Mouse (Mus musculus): ENCODE results near the gene Diaph2. TPM values are rescaled to one million over a fixed set of nuclear protein-coding genes. Genes with fewer than 3 reads are reported as not detected.
"Not testable (repeated sequence)": the region's sequence is repeated elsewhere in the genome, so short reads cannot be mapped to it uniquely, and the experiment has no call there.

Diaph2 gene
- polyA plus RNA-seq, 1 experiment, result 5.0 TPM

GRCm38 (mm10) chrX:130152164-130152563 lies 402.6 kb downstream of the Diaph2 start:
- DNase-seq, result peak; percentile 26 to 66
- no peaks in the 10 kb centered on the region for H3K27me3 ChIP-seq (ENCODE audit: control insufficient read depth, insufficient read depth, low read length)
- H3K27ac ChIP-seq (ENCODE audit: insufficient read depth, low read length), result no peak overlapping the region
- H3K4me1 ChIP-seq (ENCODE audit: control insufficient read depth, insufficient read depth, low read length), result no peaks in the 10 kb centered on the region
- 35% methylated on average over 1 of the region's 1 CpGs for WGBS
- H3K4me3 ChIP-seq (replicated peaks; ENCODE audit: insufficient read depth, low read depth, low read length), result no peak overlapping the region
- no peak for TF ChIP-seq CTCF (IDR thresholded peaks at IDR 0.05; ENCODE audit: borderline replicate concordance, insufficient read depth, low read depth, low read length)
- no peak for TF ChIP-seq POLR2A (IDR thresholded peaks at IDR 0.05; ENCODE audit: borderline replicate concordance, insufficient read depth, low read length)

GRCm38 (mm10) chrX:130173126-130173525 lies 423.6 kb downstream of the Diaph2 start:
- 87% methylated on average over 2 of the region's 2 CpGs for whole genome bisulfite sequencing
- Histone ChIP-seq H3K4me1 (ENCODE audit: control insufficient read depth, insufficient read depth, low read length) (no peaks in the 10 kb centered on the region), H3K4me3 (replicated peaks; ENCODE audit: insufficient read depth, low read depth, low read length) (no peak overlapping the region), H3K27me3 (ENCODE audit: control insufficient read depth, insufficient read depth, low read length) (no peaks in the 10 kb centered on the region), H3K27ac (ENCODE audit: insufficient read depth, low read length) (no peak overlapping the region)
- DNase-seq, result no peak
- TF ChIP-seq POLR2A (IDR thresholded peaks at IDR 0.05; ENCODE audit: borderline replicate concordance, insufficient read depth, low read length), result no peak
- TF ChIP-seq CTCF (IDR thresholded peaks at IDR 0.05; ENCODE audit: borderline replicate concordance, insufficient read depth, low read depth, low read length), result no peak

DNA sequence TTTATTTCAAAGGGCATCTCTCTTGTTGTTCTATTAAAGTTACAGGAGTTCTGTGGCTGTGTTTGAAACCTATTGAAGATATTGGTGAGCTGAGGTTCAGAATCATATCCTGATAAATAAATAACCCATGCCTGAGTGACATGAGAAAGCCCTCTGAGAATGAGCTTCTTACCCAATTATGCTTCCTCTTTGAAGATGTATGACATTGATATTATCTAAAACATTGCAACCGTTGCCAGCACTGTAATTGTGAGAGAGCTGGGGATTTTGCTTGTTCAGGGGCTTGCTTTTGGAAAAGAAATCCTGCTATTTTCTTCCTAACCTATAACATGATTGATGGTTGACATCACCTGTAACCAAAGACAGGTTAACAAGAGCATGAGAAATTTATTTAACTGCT lies 438.3 kb downstream of the Diaph2 start:
- H3K4me1 ChIP-seq (ENCODE audit: control insufficient read depth, insufficient read depth, low read length), result no peaks in the 10 kb centered on the region
- H3K4me3 ChIP-seq (replicated peaks; ENCODE audit: insufficient read depth, low read depth, low read length), result no peak overlapping the region
- H3K27ac ChIP-seq (ENCODE audit: insufficient read depth, low read length), result no peak overlapping the region
- no peak for DNase-seq
- TF ChIP-seq CTCF (IDR thresholded peaks at IDR 0.05; ENCODE audit: borderline replicate concordance, insufficient read depth, low read depth, low read length) (no peak), POLR2A (IDR thresholded peaks at IDR 0.05; ENCODE audit: borderline replicate concordance, insufficient read depth, low read length) (no peak)
- WGBS, result 81% methylated on average over 1 of the region's 1 CpGs
- H3K27me3 ChIP-seq (ENCODE audit: control insufficient read depth, insufficient read depth, low read length), result no peaks in the 10 kb centered on the region

GRCm38 (mm10) chrX:130188449-130188848 lies 438.9 kb downstream of the Diaph2 start:
- H3K27ac ChIP-seq (ENCODE audit: insufficient read depth, low read length), result no peak overlapping the region
- no peaks in the 10 kb centered on the region for H3K27me3 ChIP-seq (ENCODE audit: control insufficient read depth, insufficient read depth, low read length)
- TF ChIP-seq POLR2A (IDR thresholded peaks at IDR 0.05; ENCODE audit: borderline replicate concordance, insufficient read depth, low read length) (no peak), CTCF (IDR thresholded peaks at IDR 0.05; ENCODE audit: borderline replicate concordance, insufficient read depth, low read depth, low read length) (no peak)
- H3K4me1 ChIP-seq (ENCODE audit: control insufficient read depth, insufficient read depth, low read length), result no peaks in the 10 kb centered on the region
- no peak overlapping the region for H3K4me3 ChIP-seq (replicated peaks; ENCODE audit: insufficient read depth, low read depth, low read length)
- WGBS, result 90% methylated on average over 2 of the region's 2 CpGs
- DNase-seq, result no peak

DNA sequence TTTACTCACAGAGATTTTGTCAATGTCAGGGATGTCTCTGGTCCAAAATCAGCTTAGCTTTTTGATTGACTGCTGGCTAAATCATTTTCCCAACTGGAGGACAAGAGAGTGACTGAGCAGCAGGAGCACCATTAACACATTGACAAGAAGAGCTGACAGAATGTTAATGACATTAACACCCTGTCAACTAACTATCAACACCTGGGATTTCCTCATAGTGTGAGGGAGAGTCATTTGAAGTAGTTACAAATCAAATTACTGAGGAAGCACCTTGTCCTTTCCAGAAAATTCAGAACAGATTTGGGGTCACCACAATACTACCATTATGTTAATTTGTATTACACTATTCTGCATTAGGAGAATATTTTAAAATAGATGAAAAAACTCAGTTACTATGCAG lies 439.7 kb downstream of the Diaph2 start:
- TF ChIP-seq POLR2A (IDR thresholded peaks at IDR 0.05; ENCODE audit: borderline replicate concordance, insufficient read depth, low read length), result no peak
- no peaks in the 10 kb centered on the region for H3K4me1 ChIP-seq (ENCODE audit: control insufficient read depth, insufficient read depth, low read length)
- DNase-seq, result no peak

DNA sequence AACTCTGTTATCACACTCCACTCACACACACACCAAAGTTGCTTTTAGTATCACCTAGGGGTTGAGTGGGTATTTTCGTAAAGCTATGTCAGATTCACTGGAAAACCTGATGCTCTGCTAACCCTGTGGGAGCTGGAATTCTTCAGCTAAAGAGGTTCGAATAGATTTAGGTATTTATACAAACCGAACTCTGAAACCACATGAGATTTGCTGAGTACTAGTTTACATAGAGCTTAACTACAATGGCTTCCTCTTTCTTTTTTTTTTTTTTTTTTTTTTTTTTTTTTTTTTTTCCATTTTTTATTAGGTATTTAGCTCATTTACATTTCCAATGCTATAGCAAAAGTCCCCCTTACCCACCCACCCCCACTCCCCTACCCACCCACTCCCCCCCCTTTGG lies 447.9 kb downstream of the Diaph2 start:
- H3K4me3 ChIP-seq (replicated peaks; ENCODE audit: insufficient read depth, low read depth, low read length); H3K4me1 ChIP-seq (ENCODE audit: control insufficient read depth, insufficient read depth, low read length); DNase-seq; H3K27ac ChIP-seq (ENCODE audit: insufficient read depth, low read length); H3K27me3 ChIP-seq (ENCODE audit: control insufficient read depth, insufficient read depth, low read length): not testable (repeated sequence)
- WGBS, result 94% methylated on average over 3 of the region's 3 CpGs

More for the DNA sequence above, 439.7 kb downstream of the Diaph2 start:
- Histone ChIP-seq H3K4me3 (replicated peaks; ENCODE audit: insufficient read depth, low read depth, low read length) (no peak overlapping the region), H3K27ac (ENCODE audit: insufficient read depth, low read length) (no peak overlapping the region), H3K27me3 (ENCODE audit: control insufficient read depth, insufficient read depth, low read length) (no peaks in the 10 kb centered on the region)

DNA sequence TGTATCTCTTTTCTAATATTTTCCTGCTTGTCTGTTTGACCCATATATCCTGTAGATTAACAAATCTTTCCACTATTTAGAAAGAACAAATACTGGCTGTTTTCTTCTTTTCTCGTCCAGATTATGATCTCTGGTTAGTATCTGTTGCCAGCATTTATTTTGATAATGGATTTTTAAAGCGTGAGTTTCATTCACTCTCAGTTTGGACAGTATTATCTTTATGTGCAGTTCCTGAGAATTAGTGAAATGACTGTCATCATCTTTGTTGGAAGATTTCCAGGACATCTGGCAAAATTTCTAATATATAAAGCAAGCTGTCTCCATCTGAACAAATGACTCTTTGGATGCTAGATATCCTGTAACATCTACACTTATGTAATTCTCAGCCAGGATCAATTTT lies 455.7 kb downstream of the Diaph2 start:
- WGBS, result 34% methylated on average over 2 of the region's 2 CpGs
- no peaks in the 10 kb centered on the region for H3K27me3 ChIP-seq (ENCODE audit: control insufficient read depth, insufficient read depth, low read length)
- TF ChIP-seq CTCF (IDR thresholded peaks at IDR 0.05; ENCODE audit: borderline replicate concordance, insufficient read depth, low read depth, low read length), result no peak
- no peak for TF ChIP-seq POLR2A (IDR thresholded peaks at IDR 0.05; ENCODE audit: borderline replicate concordance, insufficient read depth, low read length)
- DNase-seq, result peak in 1 of 2 experiments; percentile 1
- H3K4me3 ChIP-seq (replicated peaks; ENCODE audit: insufficient read depth, low read depth, low read length), result no peak overlapping the region
- H3K27ac ChIP-seq (ENCODE audit: insufficient read depth, low read length), result no peak overlapping the region
- no peaks in the 10 kb centered on the region for H3K4me1 ChIP-seq (ENCODE audit: control insufficient read depth, insufficient read depth, low read length)

DNA sequence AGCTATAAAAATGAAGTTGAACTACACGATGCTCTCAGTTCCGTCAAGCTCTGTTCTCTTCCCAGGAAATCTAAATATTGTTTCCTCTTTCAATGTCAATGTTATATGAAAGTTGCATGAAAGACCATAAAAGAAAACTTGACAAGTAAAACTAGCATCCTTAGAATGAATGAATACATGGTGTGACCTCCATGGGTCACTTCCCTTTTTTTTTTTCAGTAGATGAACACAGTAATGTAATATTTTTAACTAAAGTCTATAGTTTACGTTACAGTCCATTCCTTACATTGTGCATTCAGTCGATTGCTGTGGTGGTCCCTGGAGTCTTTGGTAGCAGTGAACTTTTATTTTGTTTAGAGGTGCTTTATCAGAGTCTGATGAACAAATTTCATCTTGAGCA lies 462.7 kb downstream of the Diaph2 start:
- Histone ChIP-seq H3K4me3 (replicated peaks; ENCODE audit: insufficient read depth, low read depth, low read length) (no peak overlapping the region), H3K4me1 (ENCODE audit: control insufficient read depth, insufficient read depth, low read length) (no peaks in the 10 kb centered on the region), H3K27ac (ENCODE audit: insufficient read depth, low read length) (no peak overlapping the region), H3K27me3 (ENCODE audit: control insufficient read depth, insufficient read depth, low read length) (no peaks in the 10 kb centered on the region)
- TF ChIP-seq POLR2A (IDR thresholded peaks at IDR 0.05; ENCODE audit: borderline replicate concordance, insufficient read depth, low read length), result no peak
- TF ChIP-seq CTCF (IDR thresholded peaks at IDR 0.05; ENCODE audit: borderline replicate concordance, insufficient read depth, low read depth, low read length), result no peak
- DNase-seq, result no peak
- 94% methylated on average over 4 of the region's 4 CpGs for WGBS

DNA sequence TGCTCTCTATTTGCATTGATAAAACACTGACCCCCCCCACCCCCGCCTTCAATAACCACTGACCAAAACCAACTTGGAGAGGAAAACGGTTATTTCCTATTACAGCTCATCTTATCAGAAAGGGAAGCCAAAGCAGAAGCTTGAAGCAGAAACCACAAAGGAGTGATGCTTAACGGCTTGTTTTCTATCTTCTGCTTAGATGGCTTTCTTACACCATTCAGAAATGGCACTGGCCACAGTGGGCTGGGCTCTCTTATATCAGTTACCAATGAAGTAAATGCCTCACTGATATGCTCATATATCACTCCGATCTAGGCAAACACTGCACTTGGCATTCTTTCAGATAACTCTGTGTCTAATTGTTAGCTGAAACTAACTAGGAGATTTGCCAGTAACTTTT lies 463.2 kb downstream of the Diaph2 start:
- 66% methylated on average over 4 of the region's 4 CpGs for WGBS
- TF ChIP-seq POLR2A (IDR thresholded peaks at IDR 0.05; ENCODE audit: borderline replicate concordance, insufficient read depth, low read length) (no peak), CTCF (IDR thresholded peaks at IDR 0.05; ENCODE audit: borderline replicate concordance, insufficient read depth, low read depth, low read length) (no peak)
- no peak overlapping the region for H3K4me3 ChIP-seq (replicated peaks; ENCODE audit: insufficient read depth, low read depth, low read length)
- no peaks in the 10 kb centered on the region for H3K4me1 ChIP-seq (ENCODE audit: control insufficient read depth, insufficient read depth, low read length)
- no peak for DNase-seq
- H3K27me3 ChIP-seq (ENCODE audit: control insufficient read depth, insufficient read depth, low read length), result no peaks in the 10 kb centered on the region
- H3K27ac ChIP-seq (ENCODE audit: insufficient read depth, low read length), result no peak overlapping the region
